Mouse (Mus musculus): ENCODE measurements around the gene Chrna1.

GRCm38 (mm10) chr2:73539141-73539540 lies 41.0 kb downstream of the Chrna1 start:
- TF ChIP-seq CTCF (IDR thresholded peaks at IDR 0.05; ENCODE audit: borderline replicate concordance, control insufficient read depth, extremely low read depth, insufficient read depth, low read length, poor library complexity) = no peak
- no peak for TF ChIP-seq POLR2A (IDR thresholded peaks at IDR 0.05; ENCODE audit: control insufficient read depth, extremely low read depth, insufficient read depth, low read length, poor library complexity)
